Mouse (Mus musculus): ENCODE measurements around the gene Foxr2. TPM values are rescaled to one million over a fixed set of nuclear protein-coding genes. Genes with fewer than 3 reads are reported as not detected.

Gene Foxr2
- polyA plus RNA-seq, 1 experiment from 2014 or later: not detected

Other genes starting within 250 kb of the Foxr2 start
- gene Usp51, start 112.3 kb upstream of the Foxr2 start, polyA plus RNA-seq (2015; fragmentation: Nextera tagmentation; extraction: Ambion mirVana): 0.41 and 0.42 TPM in 2 replicates
- gene Mageh1, start 81.2 kb upstream of the Foxr2 start, polyA plus RNA-seq (2015; fragmentation: Nextera tagmentation; extraction: Ambion mirVana): 26.0 and 26.5 TPM in 2 replicates
- 1.1 TPM in 2 replicates for gene Rragb, start 21.2 kb downstream of the Foxr2 start, polyA plus RNA-seq (2015; fragmentation: Nextera tagmentation; extraction: Ambion mirVana)
- 0.66 and 1.7 TPM in 2 replicates for gene Klf8, start 118.7 kb downstream of the Foxr2 start, polyA plus RNA-seq (2015; fragmentation: Nextera tagmentation; extraction: Ambion mirVana)

Measured in heart, embryonic 16.5 days (tissue).